Comparison of ENCODE assay signal across 9 mouse cellular contexts in genomic region chr5:52910159-52910591, GRCm38 (mm10).
A peak's percentile ranks its signal among the peaks of the same experiment; 100 is the strongest.
DNase-seq lines count a peak whose midpoint lies in the region; ATAC-seq and TF ChIP-seq lines count a peak whose summit lies in the region.
"Had no signal": no experiment of that assay in that cellular context is flagged by ENCODE, and none has a peak within 500 bp of the region (broad histone marks: within the 10 kb centered on the region; RNA-seq: fewer than 3 reads in every experiment).

No protein-coding gene starts in this region.

- peak overlapping the region; percentile 18; the same call in 1 of the 2 replicates for H3K4me2 ChIP-seq in forebrain, embryonic 11.5 days (ENCODE audit: low read depth, low read length, severe bottlenecking)
- no peak overlapping the region; the same call in 1 of the 2 replicates for H3K4me2 ChIP-seq in forebrain, embryonic 14.5 days (ENCODE audit: low read length)
- H3K4me2 ChIP-seq in embryonic facial prominence, embryonic 12.5 days (replicated peaks): peak overlapping the region; percentile 26
- peak overlapping the region; percentile 41 for H3K4me2 ChIP-seq in intestine, embryonic 14.5 days (ENCODE audit: low read length)

- no peaks in the 10 kb centered on the region for H3K4me1 ChIP-seq in forebrain, embryonic 11.5 days (replicated peaks; ENCODE audit: control insufficient read depth, insufficient read depth, low read length)
- H3K4me1 ChIP-seq in forebrain, embryonic 14.5 days (ENCODE audit: control insufficient read depth, insufficient read depth, low read length): no peaks in the 10 kb centered on the region
- H3K4me1 ChIP-seq in embryonic facial prominence, embryonic 12.5 days: no peaks in the 10 kb centered on the region
- no peaks in the 10 kb centered on the region for H3K4me1 ChIP-seq in intestine, embryonic 14.5 days (replicated peaks; ENCODE audit: control insufficient read depth, insufficient read depth, low read length)
- H3K4me1 ChIP-seq in thymus, adult 2 months (replicated peaks; ENCODE audit: control insufficient read depth, insufficient read depth, low read length): 0 out of 2 replicates have a peak, but pooled peaks cover 5% of the 10 kb centered on the region

- no peak for TF ChIP-seq CTCF in thymus, adult 2 months (IDR thresholded peaks at IDR 0.05; ENCODE audit: borderline replicate concordance, control insufficient read depth, extremely low read depth, insufficient read depth, low read length, poor library complexity)

- no peaks in the 10 kb centered on the region for H3K9me3 ChIP-seq in forebrain, embryonic 11.5 days (ENCODE audit: control insufficient read depth, low read length)
- H3K9me3 ChIP-seq in forebrain, embryonic 14.5 days (replicated peaks; ENCODE audit: control insufficient read depth, low read length): no peaks in the 10 kb centered on the region
- H3K9me3 ChIP-seq in embryonic facial prominence, embryonic 12.5 days: no peaks in the 10 kb centered on the region
- H3K9me3 ChIP-seq in intestine, embryonic 14.5 days (ENCODE audit: control insufficient read depth, low read length): no peaks in the 10 kb centered on the region
- H3K9me3 ChIP-seq: G1E had no signal

- H3K27ac ChIP-seq in forebrain, embryonic 11.5 days (ENCODE audit: low read depth, low read length): no peak overlapping the region
- H3K27ac ChIP-seq in forebrain, embryonic 14.5 days (ENCODE audit: low read depth, low read length): no peak overlapping the region
- H3K27ac ChIP-seq in embryonic facial prominence, embryonic 12.5 days: no peak overlapping the region
- no peak overlapping the region for H3K27ac ChIP-seq in intestine, embryonic 14.5 days (ENCODE audit: low read depth)
- no peak overlapping the region for H3K27ac ChIP-seq in thymus, adult 2 months (ENCODE audit: control insufficient read depth, insufficient read depth, low read length)

- H3K9ac ChIP-seq in forebrain, embryonic 11.5 days (ENCODE audit: low read length): no peak overlapping the region
- no peak overlapping the region for H3K9ac ChIP-seq in forebrain, embryonic 14.5 days (ENCODE audit: low read length)
- H3K9ac ChIP-seq in embryonic facial prominence, embryonic 12.5 days: no peak overlapping the region
- H3K9ac ChIP-seq in intestine, embryonic 14.5 days (ENCODE audit: low read length): no peak overlapping the region

- ATAC-seq in forebrain, embryonic 11.5 days (replicated peaks; ENCODE audit: low FRiP score): 0 out of 2 replicates have a peak, but pooled peaks have one; percentile 30
- no peak for ATAC-seq in forebrain, embryonic 14.5 days
- no peak for ATAC-seq in embryonic facial prominence, embryonic 12.5 days (ENCODE audit: insufficient number of reproducible peaks, insufficient read depth, low FRiP score, low TSS enrichment)
- 0 out of 2 replicates have a peak, but pooled peaks have one; percentile 58 for ATAC-seq in intestine, embryonic 14.5 days (replicated peaks; ENCODE audit: low FRiP score, low TSS enrichment, low read depth)
- ATAC-seq in megakaryocyte, adult 5-6 weeks (ENCODE audit: poor library complexity, severe bottlenecking): peak; percentile 68
- no peak for ATAC-seq in cerebellum, adult (ENCODE audit: insufficient number of reproducible peaks, low FRiP score, low TSS enrichment)

- H3K36me3 ChIP-seq in forebrain, embryonic 11.5 days (ENCODE audit: control insufficient read depth, insufficient read depth, low read length): no peaks in the 10 kb centered on the region
- H3K36me3 ChIP-seq in forebrain, embryonic 14.5 days (ENCODE audit: control insufficient read depth, insufficient read depth, low read length): no peaks in the 10 kb centered on the region
- H3K36me3 ChIP-seq in embryonic facial prominence, embryonic 12.5 days: no peaks in the 10 kb centered on the region
- H3K36me3 ChIP-seq in intestine, embryonic 14.5 days (ENCODE audit: control insufficient read depth, insufficient read depth, low read length): no peaks in the 10 kb centered on the region
- H3K36me3 ChIP-seq in thymus, adult 2 months (ENCODE audit: control insufficient read depth, insufficient read depth, low read length): no peaks in the 10 kb centered on the region
- H3K36me3 ChIP-seq: G1E had no signal

- DNase-seq in forebrain, embryonic 11.5 days (ENCODE audit: low spot score): peak; percentile 62
- no peak for DNase-seq in forebrain, embryonic 14.5 days (ENCODE audit: low spot score)
- peak; percentile 88 for DNase-seq in ES-CJ7 (ENCODE audit: low read depth, low spot score)
- DNase-seq in intestine, embryonic 14.5 days (ENCODE audit: low spot score): peak; percentile 57
- peak; percentile 53 for DNase-seq in thymus, adult 2 months

- H3K4me3 ChIP-seq in forebrain, embryonic 11.5 days (ENCODE audit: low read depth, low read length): no peak overlapping the region
- no peak overlapping the region for H3K4me3 ChIP-seq in forebrain, embryonic 14.5 days (ENCODE audit: low read depth, low read length)
- H3K4me3 ChIP-seq in embryonic facial prominence, embryonic 12.5 days: 0 out of 2 replicates have a peak overlapping the region, but pooled peaks have one; percentile 9
- H3K4me3 ChIP-seq in intestine, embryonic 14.5 days (ENCODE audit: low read depth, low read length): peak overlapping the region; percentile 8; the same call in 1 of the 2 replicates
- H3K4me3 ChIP-seq in thymus, adult 2 months (ENCODE audit: control insufficient read depth, insufficient read depth, low read length): peak overlapping the region; percentile 40

- TF ChIP-seq POLR2A in thymus, adult 2 months (IDR thresholded peaks at IDR 0.05; ENCODE audit: control insufficient read depth, extremely low read depth, insufficient read depth, low read length, poor library complexity): no peak

- WGBS in forebrain, embryonic 11.5 days: 41% methylated on average over 12 of the region's 12 CpGs
- WGBS in forebrain, embryonic 14.5 days: 38% methylated on average over 12 of the region's 12 CpGs
- WGBS in embryonic facial prominence, embryonic 12.5 days: 36% methylated on average over 12 of the region's 12 CpGs
- 25% methylated on average over 12 of the region's 12 CpGs for WGBS in intestine, embryonic 14.5 days
- WGBS in thymus, adult 2 months: 15% methylated on average over 12 of the region's 12 CpGs

- no peaks in the 10 kb centered on the region for H3K27me3 ChIP-seq in forebrain, embryonic 11.5 days (ENCODE audit: control insufficient read depth, insufficient read depth, low read length)
- H3K27me3 ChIP-seq in forebrain, embryonic 14.5 days (replicated peaks; ENCODE audit: control insufficient read depth, insufficient read depth, low read length): no peaks in the 10 kb centered on the region
- H3K27me3 ChIP-seq in embryonic facial prominence, embryonic 12.5 days: no peaks in the 10 kb centered on the region
- H3K27me3 ChIP-seq in intestine, embryonic 14.5 days (replicated peaks; ENCODE audit: control insufficient read depth, insufficient read depth, low read length): no peaks in the 10 kb centered on the region
- H3K27me3 ChIP-seq in thymus, adult 2 months (ENCODE audit: control insufficient read depth, insufficient read depth, low read length): no peaks in the 10 kb centered on the region

Comparison
In these comparisons a context has a peak if more than half of its experiments do, and no peak if none do; other contexts are left out.
1. ATAC-seq: peak in forebrain, embryonic 11.5 days (single experiment), intestine, embryonic 14.5 days (single experiment) and megakaryocyte, adult 5-6 weeks (single experiment); none in forebrain, embryonic 14.5 days (single experiment), embryonic facial prominence, embryonic 12.5 days (single experiment) and cerebellum, adult (single experiment).
2. H3K4me3 ChIP-seq: peak in embryonic facial prominence, embryonic 12.5 days (single experiment), intestine, embryonic 14.5 days (single experiment) and thymus, adult 2 months (single experiment); none in forebrain, embryonic 11.5 days (single experiment) and forebrain, embryonic 14.5 days (single experiment).